Mouse (Mus musculus): Measurements from ENCODE around the gene Tfcp2.
A peak's percentile ranks its signal among the peaks of the same experiment; 100 is the strongest.
"Not testable (repeated sequence)": the region's sequence is repeated elsewhere in the genome, so short reads cannot be mapped to it uniquely, and the experiment has no call there.

Gene Tfcp2

GRCm38 (mm10) chr15:100555965-100556364 is 4.2 kb upstream of the Tfcp2 start:
- DNase-seq: no peak

GRCm38 (mm10) chr15:100550280-100550679 is 1.5 kb downstream of the Tfcp2 start:
- DNase-seq: peak; percentile 31

- not testable (repeated sequence) for DNase-seq
Observed at GRCm38 (mm10) chr15:100543651-100544030, 8.2 kb downstream of the Tfcp2 start.

GRCm38 (mm10) chr15:100542876-100543650 is 8.7 kb downstream of the Tfcp2 start:
- DNase-seq: not testable (repeated sequence)

GRCm38 (mm10) chr15:100541426-100541825 is 10.4 kb downstream of the Tfcp2 start:
- DNase-seq: no peak

- DNase-seq: not testable (repeated sequence)
Observed at GRCm38 (mm10) chr15:100541001-100541400, 10.8 kb downstream of the Tfcp2 start.

- no peak for DNase-seq
Observed at GRCm38 (mm10) chr15:100539411-100539810, 12.4 kb downstream of the Tfcp2 start.

GRCm38 (mm10) chr15:100537913-100538312 is 13.9 kb downstream of the Tfcp2 start:
- no peak for DNase-seq

GRCm38 (mm10) chr15:100527900-100528299 is 23.9 kb downstream of the Tfcp2 start:
- no peak for DNase-seq

- no peak for DNase-seq
Observed at GRCm38 (mm10) chr15:100525405-100525804, 26.4 kb downstream of the Tfcp2 start.

GRCm38 (mm10) chr15:100520306-100520705 is 31.5 kb downstream of the Tfcp2 start:
- no peak for DNase-seq

- DNase-seq: no peak
Observed at GRCm38 (mm10) chr15:100515121-100515520, 36.7 kb downstream of the Tfcp2 start.

GRCm38 (mm10) chr15:100513387-100513786 is 38.4 kb downstream of the Tfcp2 start:
- no peak for DNase-seq

GRCm38 (mm10) chr15:100510072-100510471 is 41.7 kb downstream of the Tfcp2 start:
- no peak for DNase-seq

- no peak for DNase-seq
Observed at GRCm38 (mm10) chr15:100508454-100509167, 43.2 kb downstream of the Tfcp2 start.

GRCm38 (mm10) chr15:100499506-100499905 is 52.3 kb downstream of the Tfcp2 start:
- not testable (repeated sequence) for DNase-seq

- peak; percentile 93 for DNase-seq
Observed at GRCm38 (mm10) chr15:100495102-100495501, 56.7 kb downstream of the Tfcp2 start, which contains the start of gene Csrnp2. Csrnp2 (minus strand) TSS chr15:100495488.

- no peak for DNase-seq
Observed at GRCm38 (mm10) chr15:100494647-100495046, 57.2 kb downstream of the Tfcp2 start.

- DNase-seq: no peak
Observed at GRCm38 (mm10) chr15:100491966-100492365, 59.8 kb downstream of the Tfcp2 start.

GRCm38 (mm10) chr15:100489263-100489662 is 62.5 kb downstream of the Tfcp2 start:
- DNase-seq: no peak

GRCm38 (mm10) chr15:100488297-100488696 is 63.5 kb downstream of the Tfcp2 start:
- not testable (repeated sequence) for DNase-seq

GRCm38 (mm10) chr15:100487050-100487449 is 64.8 kb downstream of the Tfcp2 start:
- no peak for DNase-seq

- no peak for DNase-seq
Observed at GRCm38 (mm10) chr15:100486450-100486849, 65.4 kb downstream of the Tfcp2 start.

GRCm38 (mm10) chr15:100485576-100485975 is 66.2 kb downstream of the Tfcp2 start:
- no peak for DNase-seq
